Mouse (Mus musculus): ENCODE measurements at regions not wholly inside any gene's neighbourhood (a gene's known extent, or its start where the extent isn't known, plus 50 kb on each side); places are given as distances from the start of the nearest gene placed in this dataset.

DNA sequence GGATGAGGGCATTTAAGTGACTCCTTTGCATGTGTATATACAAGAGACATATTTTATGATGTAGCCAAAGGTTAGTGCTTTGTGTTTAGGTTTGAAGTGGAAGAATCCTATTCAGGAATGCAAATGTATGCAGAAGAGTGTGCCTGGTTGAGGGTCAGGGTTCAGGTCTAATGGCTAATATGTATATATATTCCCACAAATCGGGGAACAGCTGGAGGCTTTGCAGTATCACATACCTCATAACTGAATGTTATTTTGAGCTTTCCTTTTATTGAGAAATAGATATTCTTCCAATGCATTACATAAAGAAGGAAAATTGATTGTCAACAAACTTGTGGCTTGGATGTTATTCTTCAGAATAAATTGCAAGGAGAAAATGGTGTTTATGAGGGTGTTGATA lies 239.9 kb downstream of the Fam173b start:
- TF ChIP-seq CTCF (IDR thresholded peaks at IDR 0.05; ENCODE audit: borderline replicate concordance, extremely low read depth, insufficient read depth, insufficient read length) (no peak), POLR2A (IDR thresholded peaks at IDR 0.05; ENCODE audit: borderline replicate concordance, extremely low read depth, insufficient read depth, insufficient read length, poor library complexity, severe bottlenecking) (no peak)
